ENCODE assay signal across 21 mouse cellular contexts in genomic region chr19:42562981-42563380, GRCm38 (mm10). TPM values are rescaled to one million over a fixed set of nuclear protein-coding genes. Genes with fewer than 3 reads are reported as not detected.
"Had no signal": no experiment of that assay in that cellular context is flagged by ENCODE, and none has a peak within 500 bp of the region (broad histone marks: within the 10 kb centered on the region; RNA-seq: fewer than 3 reads in every experiment).

No protein-coding gene starts in this region.

- H3K9ac ChIP-seq: heart, embryonic 12.5 days; hindbrain, embryonic 12.5 days; hindbrain, embryonic 14.5 days; intestine, embryonic 15.5 days; limb, embryonic 13.5 days; limb, embryonic 15.5 days had no signal

- H3K27ac ChIP-seq: heart, embryonic 10.5 days; hindbrain, embryonic 10.5 days; hindbrain, embryonic 12.5 days; hindbrain, embryonic 14.5 days; intestine, embryonic 15.5 days; limb, embryonic 13.5 days; limb, embryonic 15.5 days had no signal

- H3K4me1 ChIP-seq: heart, embryonic 10.5 days; heart, embryonic 12.5 days; hindbrain, embryonic 10.5 days; hindbrain, embryonic 12.5 days; intestine, embryonic 15.5 days; limb, embryonic 13.5 days; limb, embryonic 15.5 days had no signal

- DNase-seq: gastrocnemius, postnatal 10 days; gastrocnemius, postnatal 25 days; heart, adult 18-20 months; heart, postnatal 10 days; heart, postnatal 4 days; kidney, adult 18-20 months; kidney, adult 8-10 months; kidney, postnatal 10 days; kidney, postnatal 36 days; layer of hippocampus, adult 9-11 months; layer of hippocampus, postnatal 36 days; left cerebral cortex, postnatal 4 days had no signal

- H3K4me3 ChIP-seq: heart, embryonic 10.5 days; heart, embryonic 12.5 days; hindbrain, embryonic 10.5 days; hindbrain, embryonic 12.5 days; intestine, embryonic 15.5 days; limb, embryonic 13.5 days; limb, embryonic 15.5 days had no signal

- H3K27me3 ChIP-seq: heart, embryonic 12.5 days; hindbrain, embryonic 12.5 days; intestine, embryonic 15.5 days; limb, embryonic 13.5 days; limb, embryonic 15.5 days had no signal

RNA-seq across cellular contexts. Expression of gene Loxl4, which starts 49.6 kb away (rescaled TPM):
- total RNA-seq: granulocyte monocyte progenitor cell, adult 5-6 weeks had no signal
